Mouse (Mus musculus): ENCODE results near the gene Cacna1i. TPM values are rescaled to one million over a fixed set of nuclear protein-coding genes. Genes with fewer than 3 reads are reported as not detected.

The Cacna1i gene
- total RNA-seq, 2 experiments from 2014 or later: 39.7 to 43.4 TPM

- no peak for DNase-seq (ENCODE audit: extremely low spot score in 1 of 2, low spot score in 1 of 2)
These were observed 39.9 kb downstream of the Cacna1i start for GRCm38 (mm10) chr15:80326947-80327346.

DNA sequence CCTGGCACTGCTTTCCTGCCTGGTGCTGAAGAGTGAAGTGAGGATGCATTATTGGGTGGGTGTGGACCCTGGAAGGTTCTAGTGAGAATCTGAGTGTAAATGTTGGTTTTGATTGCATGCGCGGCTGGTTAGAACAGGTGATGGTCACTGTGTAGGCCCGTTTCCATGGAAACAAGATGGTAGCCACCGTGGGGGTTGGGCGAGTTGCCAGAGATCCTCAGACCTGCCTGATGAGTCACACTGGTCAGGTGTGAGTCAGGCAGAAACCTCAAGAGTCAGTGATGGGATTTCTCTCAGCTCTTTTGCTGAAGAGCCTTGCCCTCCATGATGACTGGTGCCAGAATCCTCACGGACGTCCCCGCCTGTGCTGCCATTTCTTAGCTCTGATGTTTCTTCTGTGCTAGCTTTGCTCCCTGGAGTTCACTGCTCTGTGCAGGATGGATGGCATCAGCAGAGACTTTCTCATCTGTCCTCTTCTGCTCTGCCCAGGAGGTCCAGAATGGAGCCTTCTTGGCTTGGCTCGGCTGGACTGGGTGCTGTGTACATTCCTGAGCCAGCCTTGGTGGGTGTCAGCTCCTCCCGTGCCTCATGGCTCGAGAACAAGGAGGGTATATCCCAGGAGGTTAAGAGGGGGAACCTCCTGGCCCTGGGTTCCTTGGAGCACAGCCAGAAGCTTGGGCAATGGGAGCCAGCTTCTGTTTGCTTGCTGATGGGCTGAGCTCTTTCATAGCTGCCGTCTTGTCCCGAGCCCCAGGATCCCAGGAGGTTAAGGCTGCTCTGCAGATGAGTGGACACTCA is 40.9 kb downstream of the Cacna1i start:
- DNase-seq (ENCODE audit: extremely low spot score in 1 of 2, low spot score in 1 of 2): no peak

GRCm38 (mm10) chr15:80330276-80330675 is 43.2 kb downstream of the Cacna1i start:
- no peak for DNase-seq (ENCODE audit: extremely low spot score in 1 of 2, low spot score in 1 of 2)

GRCm38 (mm10) chr15:80334766-80335165 is 47.7 kb downstream of the Cacna1i start:
- DNase-seq (ENCODE audit: extremely low spot score in 1 of 2, low spot score in 1 of 2): peak in 1 of 2 experiments; percentile 27

- no peak for DNase-seq (ENCODE audit: extremely low spot score in 1 of 2, low spot score in 1 of 2)
These were observed 48.2 kb downstream of the Cacna1i start for GRCm38 (mm10) chr15:80335196-80335595.

DNA sequence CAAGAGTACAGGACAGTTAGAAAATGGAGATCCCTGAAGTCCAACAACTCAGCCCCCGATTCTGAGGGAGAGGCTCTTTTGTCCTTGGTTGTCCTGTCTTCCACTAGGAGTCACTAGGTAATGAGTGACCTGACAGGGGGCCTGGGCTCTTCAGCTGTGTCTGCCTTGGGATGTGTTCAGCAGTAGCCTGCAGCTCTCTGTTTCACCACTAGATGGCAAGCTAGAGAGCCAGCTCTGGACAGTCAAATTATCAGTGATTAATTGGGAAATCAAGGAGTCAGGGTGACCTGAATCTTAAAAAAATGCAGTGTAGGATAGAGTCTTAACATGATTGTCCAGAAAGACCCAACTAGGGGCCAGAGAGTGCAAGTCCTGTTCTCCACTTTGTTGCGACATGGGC is 53.3 kb downstream of the Cacna1i start:
- DNase-seq (ENCODE audit: extremely low spot score in 1 of 2, low spot score in 1 of 2): peak in 1 of 2 experiments; percentile 64

DNA sequence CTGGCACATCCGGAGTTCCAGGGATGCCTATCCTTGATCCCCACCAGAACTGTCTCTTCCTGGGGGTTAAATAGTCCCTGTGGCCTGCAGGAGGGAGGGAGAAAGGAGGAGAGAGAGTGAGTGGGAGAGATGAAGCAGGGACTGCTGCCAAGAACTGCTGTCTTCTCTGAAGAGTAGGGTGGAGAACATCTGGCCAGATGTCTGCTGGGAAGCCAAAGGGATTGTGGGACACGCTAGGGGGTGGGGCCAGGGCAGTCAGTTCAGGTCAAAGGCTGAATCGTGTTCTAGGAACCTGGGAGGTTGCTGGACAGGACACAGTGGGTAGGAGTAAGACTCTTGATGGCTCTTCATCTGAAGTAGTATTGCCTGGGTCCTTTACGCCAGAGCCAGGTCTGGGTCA is 55.4 kb downstream of the Cacna1i start:
- no peak for DNase-seq (ENCODE audit: extremely low spot score in 1 of 2, low spot score in 1 of 2)

DNA sequence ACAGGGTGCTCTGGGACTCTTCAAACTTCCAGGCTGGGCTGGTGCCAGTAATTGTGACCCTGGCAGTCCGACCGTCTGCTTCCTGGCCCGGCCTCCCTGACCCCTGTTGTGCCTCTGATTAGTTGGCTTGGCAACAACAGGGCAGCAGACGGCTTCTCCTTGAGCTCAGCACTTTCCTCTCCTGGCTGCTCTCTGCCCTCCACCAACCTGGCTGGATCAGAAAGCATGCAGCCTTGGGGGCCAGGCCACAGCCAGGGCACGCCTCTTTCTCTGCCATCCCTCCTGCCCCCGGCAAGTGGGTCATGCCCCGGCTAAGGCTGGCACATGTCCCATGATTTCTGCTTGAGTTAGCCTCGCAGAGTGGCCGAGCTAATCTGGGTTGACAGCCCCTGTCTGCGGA is 56.0 kb downstream of the Cacna1i start:
- no peak for DNase-seq (ENCODE audit: extremely low spot score in 1 of 2, low spot score in 1 of 2)

DNA sequence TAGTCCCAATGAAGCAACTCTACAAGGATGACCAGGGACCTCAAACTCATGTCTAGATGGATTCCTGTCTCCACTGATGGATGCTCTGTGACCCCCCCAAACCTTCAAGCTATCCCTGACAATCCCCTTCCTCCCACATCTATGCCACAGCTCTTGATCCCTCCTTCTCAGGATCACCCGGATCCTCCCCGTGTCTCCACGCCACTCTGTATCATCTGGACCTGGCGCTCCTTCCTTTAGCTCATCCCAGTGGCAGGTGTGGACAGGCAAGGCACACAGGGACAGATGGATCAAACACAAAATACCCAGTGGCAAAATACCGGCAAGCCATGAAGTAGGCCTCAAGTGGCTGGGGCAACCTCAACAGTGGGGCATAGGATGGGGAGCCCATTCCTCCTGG is 56.7 kb downstream of the Cacna1i start:
- DNase-seq (ENCODE audit: extremely low spot score in 1 of 2, low spot score in 1 of 2): no peak

- no peak for DNase-seq (ENCODE audit: extremely low spot score in 1 of 2, low spot score in 1 of 2)
These were observed 59.5 kb downstream of the Cacna1i start for GRCm38 (mm10) chr15:80346510-80346909.

DNA sequence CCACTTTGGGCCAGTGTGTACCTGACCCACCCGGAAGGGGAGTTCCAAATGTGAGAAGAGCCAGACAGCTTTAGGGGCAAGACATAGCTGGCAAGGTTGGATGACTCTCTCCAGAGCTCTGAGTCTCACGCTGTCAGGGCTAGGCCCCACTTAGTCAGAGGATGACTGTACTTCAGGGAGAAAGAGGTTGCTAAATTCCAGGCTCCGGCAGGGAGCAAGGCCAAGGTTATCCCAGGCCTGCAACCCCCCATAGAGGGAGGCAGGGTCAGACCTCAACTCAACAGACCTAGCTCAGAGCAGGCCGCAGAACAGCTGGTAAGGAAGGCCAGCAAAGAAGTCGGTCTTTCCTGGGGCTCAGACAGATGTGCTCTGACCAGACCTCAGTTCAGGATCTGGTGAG is 63.4 kb downstream of the Cacna1i start:
- no peak for DNase-seq (ENCODE audit: extremely low spot score in 1 of 2, low spot score in 1 of 2)

- peak in 1 of 2 experiments; percentile 35 for DNase-seq (ENCODE audit: extremely low spot score in 1 of 2, low spot score in 1 of 2)
These were observed 71.8 kb downstream of the Cacna1i start for GRCm38 (mm10) chr15:80358798-80359197.

DNA sequence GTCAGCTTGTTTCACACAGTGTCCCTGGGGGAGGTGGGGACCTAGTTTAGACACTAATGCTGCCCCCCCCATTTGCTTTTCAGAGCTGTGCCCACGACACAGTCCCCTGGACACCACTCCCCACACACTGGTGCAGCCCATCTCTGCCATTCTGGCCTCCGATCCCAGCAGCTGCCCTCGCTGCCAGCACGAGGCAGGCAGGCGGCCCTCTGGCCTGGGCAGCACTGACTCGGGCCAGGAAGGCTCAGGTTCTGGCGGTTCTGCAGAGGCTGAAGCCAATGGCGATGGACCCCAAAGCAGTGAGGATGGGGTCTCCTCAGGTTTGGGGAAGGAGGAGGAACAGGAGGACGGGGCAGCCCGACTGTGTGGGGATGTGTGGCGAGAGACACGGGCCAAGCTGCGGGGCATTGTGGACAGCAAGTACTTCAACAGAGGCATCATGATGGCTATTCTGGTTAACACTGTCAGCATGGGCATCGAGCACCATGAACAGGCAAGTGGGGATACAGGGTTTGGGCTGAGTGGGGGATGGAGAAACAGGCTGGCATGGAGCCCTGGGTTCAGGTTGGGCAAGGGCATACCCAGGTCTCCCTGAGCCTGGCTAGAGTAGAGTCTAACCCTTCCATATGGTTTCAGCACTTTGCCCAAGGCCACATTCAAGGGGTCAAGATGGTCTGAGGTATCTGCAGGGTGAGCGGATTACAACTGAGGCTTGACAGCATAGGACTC is 74.9 kb downstream of the Cacna1i start:
- DNase-seq (ENCODE audit: extremely low spot score in 1 of 2, low spot score in 1 of 2): no peak

DNA sequence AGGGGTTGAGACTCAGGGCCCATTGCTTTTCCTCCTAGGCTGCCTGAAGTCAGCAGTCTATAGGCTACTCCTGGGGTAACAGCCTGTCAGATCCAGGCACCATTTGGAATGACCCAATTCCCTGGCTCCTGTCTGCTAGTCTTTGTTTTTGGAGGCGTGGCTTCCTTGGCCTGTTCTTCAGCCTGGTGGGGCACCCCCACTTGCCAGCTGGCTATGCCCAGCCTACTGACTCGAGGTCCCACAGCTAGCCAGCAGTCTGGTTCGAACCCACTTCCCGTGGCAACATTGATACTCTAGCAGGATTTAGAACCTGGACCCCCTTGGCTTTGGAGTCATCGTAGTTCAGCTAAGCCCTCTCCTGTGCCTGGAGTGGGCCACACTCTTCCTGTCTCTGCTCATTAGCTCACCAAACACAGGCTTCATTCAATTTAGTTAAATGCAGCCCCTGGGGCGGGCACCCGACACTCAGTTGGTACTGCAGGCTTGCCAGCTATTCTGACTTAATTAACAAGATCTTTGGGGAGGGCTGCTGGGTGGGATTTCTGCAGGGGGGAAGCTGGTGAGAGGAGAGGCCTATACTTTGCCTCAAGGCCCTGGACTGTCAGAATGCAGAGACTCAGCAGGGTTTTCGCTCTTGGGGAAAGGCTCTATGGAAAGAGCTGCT is 75.6 kb downstream of the Cacna1i start:
- DNase-seq (ENCODE audit: extremely low spot score in 1 of 2, low spot score in 1 of 2): no peak

GRCm38 (mm10) chr15:80363821-80364715 is 77.0 kb downstream of the Cacna1i start:
- DNase-seq (ENCODE audit: extremely low spot score in 1 of 2, low spot score in 1 of 2): no peak

DNA sequence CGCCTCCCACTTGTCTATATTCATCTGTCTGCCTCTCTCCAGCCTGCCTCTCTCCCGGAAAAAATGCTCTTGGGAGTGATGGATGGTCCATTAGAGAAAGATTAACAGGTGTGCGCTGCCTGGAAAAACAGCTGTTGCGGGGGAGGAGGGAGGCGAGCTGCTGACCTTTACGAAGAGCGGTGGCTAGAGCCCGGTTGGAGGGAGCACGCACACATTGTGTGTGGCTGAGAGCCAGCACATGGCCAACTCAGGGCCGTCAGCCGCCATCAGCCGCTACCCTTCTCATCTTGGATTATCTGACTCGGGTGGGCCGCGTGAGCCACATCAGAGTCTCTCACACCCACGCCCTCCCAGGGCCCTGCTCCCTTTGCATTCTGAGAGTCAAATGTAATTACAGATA is 79.9 kb downstream of the Cacna1i start:
- no peak for DNase-seq (ENCODE audit: extremely low spot score in 1 of 2, low spot score in 1 of 2)

DNA sequence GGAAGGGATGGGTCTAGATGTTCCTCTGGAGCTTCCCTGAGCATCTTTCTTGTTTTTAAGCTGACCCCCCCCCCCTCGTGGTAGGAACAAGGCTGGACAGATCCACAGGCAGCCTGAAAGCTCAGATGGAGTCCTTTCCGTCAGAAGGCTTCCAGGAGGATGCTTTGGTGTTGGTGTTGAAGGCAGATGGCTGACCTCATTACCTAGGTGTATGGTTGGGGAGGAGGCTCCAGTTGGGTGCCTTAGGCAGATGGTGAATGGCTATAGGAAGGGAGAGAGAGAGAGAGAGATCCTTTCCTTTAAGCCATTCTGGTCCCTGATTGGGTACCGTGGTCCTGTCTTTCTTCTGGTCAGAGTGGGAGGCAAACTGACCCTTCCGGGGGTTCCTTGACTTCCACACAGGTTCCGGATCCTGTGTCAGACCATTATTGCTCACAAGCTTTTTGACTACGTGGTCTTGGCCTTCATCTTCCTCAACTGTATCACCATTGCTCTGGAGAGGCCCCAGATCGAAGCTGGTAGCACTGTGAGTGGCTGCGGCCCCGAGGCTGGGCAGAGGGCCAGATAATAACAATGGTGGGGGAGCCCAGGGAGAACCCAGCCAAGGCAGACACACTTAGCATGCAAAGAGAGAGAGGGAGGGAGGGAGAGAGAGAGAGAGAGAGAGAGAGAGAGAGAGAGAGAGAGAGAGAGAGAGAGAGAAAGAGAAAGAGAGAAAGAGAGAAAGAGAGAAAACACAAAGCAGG is 86.4 kb downstream of the Cacna1i start:
- DNase-seq (ENCODE audit: extremely low spot score in 1 of 2, low spot score in 1 of 2): no peak

DNA sequence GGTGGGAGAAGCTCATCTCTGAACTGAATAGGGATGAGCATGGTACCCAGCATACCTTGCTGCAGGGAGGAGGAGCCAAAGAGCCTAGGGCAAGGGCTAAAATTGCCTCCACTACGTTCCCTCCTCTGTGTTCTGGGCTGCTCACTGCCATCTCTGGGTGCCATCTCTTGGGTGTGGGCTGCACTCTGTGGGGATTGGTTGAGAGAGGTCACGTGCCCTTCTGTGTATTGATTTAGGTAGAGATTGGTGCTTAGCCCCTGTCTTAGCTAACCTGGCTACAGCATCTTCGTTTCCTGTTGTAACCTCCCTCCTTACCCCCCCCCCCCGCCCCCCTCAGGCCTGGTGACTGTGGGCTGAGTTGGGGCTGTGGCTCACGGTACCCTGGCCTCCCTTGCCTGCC is 87.8 kb downstream of the Cacna1i start:
- no peak for DNase-seq (ENCODE audit: extremely low spot score in 1 of 2, low spot score in 1 of 2)

DNA sequence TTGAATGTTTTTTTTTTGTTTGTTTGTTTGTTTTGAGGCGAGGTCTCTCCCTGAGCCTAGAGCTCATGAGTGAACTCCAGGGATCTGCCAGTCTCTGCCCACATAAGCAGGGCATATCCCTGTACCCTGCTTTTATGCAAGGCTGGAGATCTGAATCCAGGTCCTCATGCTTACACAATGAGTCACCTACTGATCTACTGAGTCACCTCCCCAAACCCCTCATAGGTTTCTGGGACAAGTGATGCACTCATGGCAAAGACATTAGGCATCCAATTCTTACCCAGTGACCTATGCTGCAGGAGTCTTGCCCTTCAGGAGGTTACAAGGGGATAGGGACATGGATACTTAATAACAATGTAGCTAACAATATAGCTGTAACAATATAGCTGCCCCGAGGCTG is 100.1 kb downstream of the Cacna1i start:
- DNase-seq (ENCODE audit: extremely low spot score in 1 of 2, low spot score in 1 of 2): no peak

GRCm38 (mm10) chr15:80391791-80392190 is 104.8 kb downstream of the Cacna1i start:
- DNase-seq (ENCODE audit: extremely low spot score in 1 of 2, low spot score in 1 of 2): no peak

Data from layer of hippocampus, postnatal 25 days (tissue).